Mouse (Mus musculus) limb, embryonic 14.5 days (tissue): ENCODE results near the gene Fam204a. TPM values are rescaled to one million over a fixed set of nuclear protein-coding genes. Genes with fewer than 3 reads are reported as not detected.

ENCODE experiments used
- ATAC-seq: fragments of 200-750 bp; cut with Nextera tagmentation; 2 replicates; pipeline ENCODE4 v1.8.0; 2017; ENCODE audit warnings: low read depth, moderate number of reproducible peaks, moderate TSS enrichment; ENCODE audit not compliant: low FRiP score
- DNase-seq: peaks from one replicate; pipeline ENCODE4 v3.0.0-alpha.2; 2015; ENCODE audit warnings: low spot score
- H3K27ac ChIP-seq: fragments of 300-500 bp; sonication (generic); replicated peaks from 2 replicates; pipeline ENCODE4 v1.5.1; 2014; ENCODE audit warnings: low read depth, mild to moderate bottlenecking, low read length, moderate library complexity, mixed read lengths
- H3K27me3 ChIP-seq: fragments of 300-500 bp; sonication (generic); 2 replicates; pipeline ENCODE4 v1.6.1; 2014; ENCODE audit warnings: low read length, mixed read lengths; ENCODE audit not compliant: control insufficient read depth, insufficient read depth
- H3K36me3 ChIP-seq: fragments of 300-500 bp; sonication (generic); 2 replicates; pipeline ENCODE4 v1.6.1; 2014; ENCODE audit warnings: mild to moderate bottlenecking, low read length, moderate library complexity, mixed read lengths; ENCODE audit not compliant: control insufficient read depth, insufficient read depth
- H3K4me1 ChIP-seq: fragments of 300-500 bp; sonication (generic); 2 replicates; pipeline ENCODE4 v1.6.1; 2014; ENCODE audit warnings: antibody characterized with exemption, low read length, mixed read lengths; ENCODE audit not compliant: control insufficient read depth, insufficient read depth
- H3K4me2 ChIP-seq: fragments of 300-500 bp; sonication (generic); replicated peaks from 2 replicates; pipeline ENCODE4 v1.6.1; 2014; ENCODE audit warnings: low read depth, mild to moderate bottlenecking, low read length, moderate library complexity; ENCODE audit not compliant: severe bottlenecking
- H3K4me3 ChIP-seq: fragments of 300-500 bp; sonication (generic); replicated peaks from 2 replicates; pipeline ENCODE4 v1.5.1; 2014; ENCODE audit warnings: low read length
- H3K9ac ChIP-seq: fragments of 300-500 bp; sonication (generic); 2 replicates; pipeline ENCODE4 v1.6.1; 2014; ENCODE audit warnings: mild to moderate bottlenecking, low read depth, low read length, moderate library complexity; ENCODE audit not compliant: severe bottlenecking
- H3K9me3 ChIP-seq: fragments of 300-500 bp; sonication (generic); 2 replicates; pipeline ENCODE4 v1.6.1; 2016; ENCODE audit warnings: low read length; ENCODE audit not compliant: control insufficient read depth
- POLR2A ChIP-seq: fragments of 200-500 bp; IDR thresholded peaks from 2 replicates; pipeline ENCODE4 v1.8.0; 2012; ENCODE audit warnings: inconsistent platforms, mild to moderate bottlenecking, moderate library complexity, borderline replicate concordance; ENCODE audit not compliant: insufficient read depth, insufficient read length; ENCODE audit errors: extremely low read depth
- WGBS: fragments of 180-500 bp; shearing (Covaris S2); extraction: QIAGEN DNeasy Blood & Tissue Kit; methylation state at CpG from one replicate; pipeline ENCODE4 v1.1.7; 2014; 5-methylcytosine and 5-hydroxymethylcytosine counted together
- polyA plus RNA-seq, 2 experiments: library from polyadenylated mRNA; depleted of rRNA in 1 of 2; stranded (reverse) in 1 of 2; unstranded in 1 of 2; fragments of >200 nt; fragmentation: Nextera tagmentation in 1 of 2; extraction: Ambion mirVana in 1 of 2; gene quantifications; 2 replicates each; pipeline versions ENCODE4 v1.2.1 to v1.2.3; 2012 to 2014

The Fam204a gene
- polyA plus RNA-seq, 2 experiments: 30.7 to 57.3 TPM

DNA sequence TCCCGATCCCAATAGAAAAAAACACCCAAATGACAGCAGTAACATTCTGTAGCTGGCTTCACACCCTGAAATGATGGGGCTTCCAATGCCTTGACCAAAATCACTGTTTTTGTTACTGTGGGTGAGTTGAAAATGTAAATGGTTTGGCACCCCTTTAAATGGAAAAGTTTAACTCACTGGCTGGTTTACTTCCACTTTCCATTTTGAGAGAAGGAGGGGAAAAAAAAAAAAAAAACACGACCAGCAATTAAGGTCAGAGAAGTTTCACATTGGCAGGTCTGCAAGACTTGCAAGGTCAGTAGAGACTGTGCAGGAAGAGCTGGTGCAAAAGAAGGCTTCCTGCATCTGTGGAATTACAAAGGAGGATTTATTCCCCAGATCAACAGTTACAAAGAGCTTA lies 61.1 kb downstream of the Fam204a start:
- Histone ChIP-seq H3K4me3 (no peak overlapping the region), H3K27me3 (no peaks in the 10 kb centered on the region), H3K4me1 (0 out of 2 replicates have a peak, but pooled peaks cover 12% of the 10 kb centered on the region), H3K27ac (no peak overlapping the region), H3K4me2 (no peak overlapping the region), H3K9me3 (no peaks in the 10 kb centered on the region), H3K9ac (no peak overlapping the region), H3K36me3 (no peaks in the 10 kb centered on the region)
- TF ChIP-seq POLR2A: no peak
- 32% methylated on average over 2 of the region's 2 CpGs for WGBS
- DNase-seq: no peak
- ATAC-seq: no peak

GRCm38 (mm10) chr19:60160611-60161274 lies 65.8 kb downstream of the Fam204a start:
- ATAC-seq (no peak), DNase-seq (peak; percentile 83)
- no peak for TF ChIP-seq POLR2A
- H3K9me3 ChIP-seq: no peaks in the 10 kb centered on the region
- no peak overlapping the region for H3K9ac ChIP-seq
- 0 out of 2 replicates have a peak, but pooled peaks cover 12% of the 10 kb centered on the region for H3K4me1 ChIP-seq
- no peaks in the 10 kb centered on the region for H3K36me3 ChIP-seq
- 9% methylated on average over 20 of the region's 20 CpGs for WGBS
- H3K4me2 ChIP-seq: peak overlapping the region; percentile 19; the same call in 1 of the 2 replicates
- no peak overlapping the region for H3K27ac ChIP-seq
- H3K27me3 ChIP-seq: no peaks in the 10 kb centered on the region
- H3K4me3 ChIP-seq: no peak overlapping the region

DNA sequence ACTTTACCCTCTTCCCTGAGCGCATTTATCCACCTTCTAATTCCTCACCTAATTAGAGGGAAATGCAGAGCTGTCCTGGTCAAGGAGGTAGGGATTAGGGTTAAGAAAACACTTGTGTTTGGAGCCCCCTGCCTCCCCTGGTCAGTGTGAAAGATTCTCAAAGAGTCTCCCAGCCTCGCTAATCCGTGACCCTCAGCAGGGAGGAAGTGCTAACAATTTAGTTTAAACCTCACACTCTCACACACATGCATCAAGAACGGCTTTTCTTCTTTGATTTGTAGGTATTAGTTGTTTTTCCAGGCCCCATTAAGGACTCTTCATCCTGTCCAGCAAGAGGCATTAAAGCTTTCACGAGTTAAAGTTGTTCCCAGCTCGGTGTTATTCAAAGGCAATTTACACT lies 66.7 kb downstream of the Fam204a start:
- Histone ChIP-seq H3K27ac (no peak overlapping the region), H3K27me3 (no peaks in the 10 kb centered on the region), H3K9ac (no peak overlapping the region), H3K36me3 (no peaks in the 10 kb centered on the region), H3K4me1 (0 out of 2 replicates have a peak, but pooled peaks cover 10% of the 10 kb centered on the region), H3K9me3 (no peaks in the 10 kb centered on the region), H3K4me2 (no peak overlapping the region), H3K4me3 (no peak overlapping the region)
- no peak for DNase-seq
- no peak for ATAC-seq
- 20% methylated on average over 6 of the region's 6 CpGs for WGBS
- TF ChIP-seq POLR2A: no peak

GRCm38 (mm10) chr19:60155266-60155665 lies 71.2 kb downstream of the Fam204a start:
- TF ChIP-seq POLR2A: no peak
- no peaks in the 10 kb centered on the region for H3K36me3 ChIP-seq
- no peak overlapping the region for H3K4me3 ChIP-seq
- DNase-seq (no peak), ATAC-seq (no peak)
- no peaks in the 10 kb centered on the region for H3K9me3 ChIP-seq
- WGBS: 89% methylated on average over 5 of the region's 5 CpGs
- H3K4me2 ChIP-seq: no peak overlapping the region
- H3K4me1 ChIP-seq: no peaks in the 10 kb centered on the region
- H3K27me3 ChIP-seq: no peaks in the 10 kb centered on the region
- no peak overlapping the region for H3K9ac ChIP-seq
- no peak overlapping the region for H3K27ac ChIP-seq

GRCm38 (mm10) chr19:60153096-60153495 lies 73.4 kb downstream of the Fam204a start:
- H3K4me2 ChIP-seq: no peak overlapping the region
- no peak for TF ChIP-seq POLR2A
- H3K4me1 ChIP-seq: peaks cover 8% of the 10 kb centered on the region; the same call in 1 of the 2 replicates
- no peaks in the 10 kb centered on the region for H3K9me3 ChIP-seq
- H3K36me3 ChIP-seq: no peaks in the 10 kb centered on the region
- ATAC-seq: no peak
- no peak overlapping the region for H3K9ac ChIP-seq
- H3K27me3 ChIP-seq: peaks cover 8% of the 10 kb centered on the region
- DNase-seq: no peak
- no peak overlapping the region for H3K4me3 ChIP-seq
- 90% methylated on average over 1 of the region's 1 CpGs for WGBS
- H3K27ac ChIP-seq: no peak overlapping the region
